Mouse (Mus musculus) G1E-ER4 (cell line): ENCODE results near the gene Hmga2. TPM values are rescaled to one million over a fixed set of nuclear protein-coding genes. Genes with fewer than 3 reads are reported as not detected.

Experiments used
- GATA1 ChIP-seq: IDR thresholded peaks from one replicate; pipeline ENCODE4 v1.8.0; 2012; ENCODE audit warnings: low read length, inconsistent platforms
- polyA plus RNA-seq: library from polyadenylated mRNA; stranded (reverse); fragments of >175 nt; gene quantifications from 2 replicates; pipeline ENCODE4 v1.2.3, GENCODE M21; 2012

Gene Hmga2
- polyA plus RNA-seq, 1 experiment = not detected

DNA sequence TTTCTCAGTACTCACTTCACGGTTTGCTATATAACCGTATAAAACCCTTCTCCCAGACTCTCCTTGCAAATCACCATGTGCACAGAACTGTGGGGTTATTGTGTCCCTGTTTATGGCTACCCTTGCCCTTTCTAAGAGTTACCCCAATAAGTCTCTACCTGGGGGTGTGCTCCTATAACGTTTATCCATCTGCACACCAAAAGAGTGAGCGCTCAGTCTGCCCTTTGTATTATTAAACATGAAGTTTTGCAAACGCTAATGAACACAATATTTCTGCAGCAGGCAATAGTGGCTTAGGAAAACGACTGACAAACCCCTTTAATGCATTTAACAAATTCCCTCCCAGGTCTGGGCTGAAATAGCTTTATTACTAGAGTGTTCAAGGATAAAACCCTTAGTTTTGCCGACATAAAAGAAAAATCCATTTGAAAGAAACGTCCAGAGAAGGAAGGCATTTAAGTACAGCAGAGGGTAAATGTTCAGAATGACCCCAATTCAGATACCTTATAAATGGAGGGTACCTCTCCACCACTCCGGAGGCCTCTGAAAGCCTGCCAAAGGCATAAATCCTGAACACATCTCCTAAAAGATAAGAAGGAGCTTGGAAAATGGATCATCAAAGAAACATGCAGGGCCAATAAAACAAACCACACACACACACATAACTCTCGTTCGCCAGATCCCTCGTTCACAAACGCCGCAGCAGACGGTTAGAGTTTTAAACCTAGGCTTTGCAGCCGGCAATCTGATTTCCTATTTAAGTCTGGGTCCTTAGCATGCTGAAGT is 57.3 kb downstream of the Hmga2 start:
- no peak for TF ChIP-seq GATA1

- TF ChIP-seq GATA1 = no peak
Observed at GRCm38 (mm10) chr10:120418211-120418610, 58.1 kb downstream of the Hmga2 start.

GRCm38 (mm10) chr10:120417488-120418118 is 58.7 kb downstream of the Hmga2 start:
- TF ChIP-seq GATA1 = no peak

- no peak for TF ChIP-seq GATA1
Observed at GRCm38 (mm10) chr10:120417116-120417487, 59.2 kb downstream of the Hmga2 start.

- no peak for TF ChIP-seq GATA1
Observed at GRCm38 (mm10) chr10:120416628-120417027, 59.6 kb downstream of the Hmga2 start.

DNA sequence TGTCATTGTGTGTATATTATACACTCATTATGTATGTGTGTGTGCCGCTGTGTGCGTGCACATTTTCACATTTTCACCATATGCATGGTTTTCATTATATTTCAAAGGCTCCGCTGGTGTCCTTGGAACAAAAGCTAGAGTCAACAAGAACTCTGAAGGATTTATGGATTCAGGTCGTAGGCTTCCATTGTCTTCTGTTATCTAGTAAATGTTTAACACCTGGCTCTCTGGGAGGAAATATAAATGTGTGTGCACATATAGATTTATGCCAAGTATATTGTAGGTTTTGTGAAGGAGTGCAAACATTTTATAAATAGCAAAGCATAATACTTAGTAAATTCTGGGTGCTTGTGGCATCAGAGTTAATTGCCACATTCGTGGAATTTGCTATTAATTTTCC is 64.1 kb downstream of the Hmga2 start:
- TF ChIP-seq GATA1 = no peak

DNA sequence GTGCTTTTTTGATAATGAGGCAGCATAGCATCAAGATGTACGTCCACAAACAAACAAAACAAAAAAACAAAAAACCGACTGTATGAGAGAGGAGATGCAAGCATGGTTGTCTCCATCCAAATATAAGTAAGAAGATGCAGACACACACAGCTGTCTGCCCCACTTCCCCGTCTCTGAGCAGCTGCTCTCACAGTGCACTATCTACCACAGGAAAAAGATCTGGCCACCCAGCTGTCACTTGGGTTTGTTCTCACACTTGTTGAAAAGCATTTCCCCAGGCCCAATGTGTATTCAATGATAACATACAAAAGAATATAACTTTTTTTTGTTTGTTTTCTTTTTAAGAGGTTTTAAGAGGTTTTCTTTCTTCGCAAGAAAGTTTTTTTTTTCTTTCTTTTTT is 65.3 kb downstream of the Hmga2 start:
- no peak for TF ChIP-seq GATA1

DNA sequence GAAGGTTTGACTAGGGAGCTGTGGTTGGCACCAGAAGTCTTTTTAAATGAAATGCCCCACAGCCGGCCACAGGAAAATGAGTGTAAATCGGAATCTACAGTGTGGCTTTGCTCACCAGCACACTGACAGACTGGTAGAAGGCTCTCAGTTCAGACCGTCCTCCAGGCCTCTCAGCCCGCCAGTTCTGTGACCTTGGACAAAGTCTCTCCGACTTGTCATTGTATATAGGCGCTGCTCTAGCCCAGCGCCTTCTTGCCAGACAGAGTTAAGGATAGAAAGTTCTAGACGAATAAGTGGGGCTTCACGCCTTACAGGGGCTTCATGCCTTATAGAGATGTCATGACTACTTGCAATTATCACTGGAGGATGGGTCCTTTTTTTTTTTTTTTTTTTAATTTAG is 67.1 kb downstream of the Hmga2 start:
- no peak for TF ChIP-seq GATA1

GRCm38 (mm10) chr10:120407230-120407629 is 69.0 kb downstream of the Hmga2 start:
- TF ChIP-seq GATA1 = no peak

DNA sequence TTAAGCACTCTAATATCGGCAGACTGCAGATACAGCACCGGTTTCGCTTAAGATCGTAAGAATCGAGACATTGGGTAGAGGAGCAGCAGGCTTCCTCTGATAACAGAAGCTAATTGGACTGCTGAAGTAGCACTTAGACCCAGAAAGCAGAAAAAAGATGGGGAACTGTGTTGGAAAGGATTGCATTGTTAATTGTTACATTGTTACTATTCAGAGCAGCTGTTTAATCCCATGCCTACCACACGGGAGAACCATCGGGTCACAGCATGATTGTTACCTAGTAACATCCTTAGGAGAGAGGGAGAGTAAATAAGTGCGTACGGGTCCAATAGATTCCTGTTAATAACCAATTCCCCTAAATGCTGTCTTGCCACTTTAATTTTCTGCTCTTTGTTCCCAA is 70.2 kb downstream of the Hmga2 start:
- TF ChIP-seq GATA1 = no peak

DNA sequence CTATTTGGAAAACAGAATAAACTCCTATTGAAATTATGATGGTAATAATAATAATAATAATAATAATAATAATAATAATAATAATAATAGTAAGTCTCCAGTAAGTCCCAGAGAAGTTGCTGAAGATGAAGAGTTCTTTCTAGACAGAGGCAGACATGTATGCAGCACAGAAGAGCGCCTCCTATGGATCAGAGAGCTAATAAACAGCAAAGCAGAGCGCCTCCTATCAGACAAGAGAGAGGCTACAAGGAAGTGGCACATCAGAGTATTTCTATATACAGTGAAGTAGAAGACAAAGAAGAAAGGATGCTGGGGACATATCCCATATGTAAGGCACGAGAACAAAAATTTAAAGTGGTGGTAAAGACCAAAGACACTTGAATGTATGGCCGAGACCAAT is 70.9 kb downstream of the Hmga2 start:
- TF ChIP-seq GATA1 = no peak

GRCm38 (mm10) chr10:120402966-120403365 is 73.3 kb downstream of the Hmga2 start:
- TF ChIP-seq GATA1 = no peak

DNA sequence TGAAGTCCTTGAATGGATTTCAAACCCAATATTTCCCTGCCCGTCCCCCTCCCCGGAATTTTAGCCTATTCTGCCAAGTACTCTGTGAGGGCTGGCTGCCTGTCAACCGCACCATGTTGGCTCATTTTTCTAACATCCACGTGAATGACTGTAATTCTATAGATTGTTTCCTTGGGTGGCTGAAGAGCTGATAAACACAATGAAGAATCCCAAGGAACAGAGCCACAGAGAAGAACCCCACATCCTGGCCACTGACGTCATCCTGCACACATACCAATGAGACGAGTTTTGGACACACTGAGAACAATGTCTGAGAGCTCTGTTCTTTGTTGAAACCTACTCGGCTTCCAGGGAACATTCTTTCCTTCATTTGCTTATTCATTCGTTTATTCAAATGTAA is 74.5 kb downstream of the Hmga2 start:
- no peak for TF ChIP-seq GATA1

DNA sequence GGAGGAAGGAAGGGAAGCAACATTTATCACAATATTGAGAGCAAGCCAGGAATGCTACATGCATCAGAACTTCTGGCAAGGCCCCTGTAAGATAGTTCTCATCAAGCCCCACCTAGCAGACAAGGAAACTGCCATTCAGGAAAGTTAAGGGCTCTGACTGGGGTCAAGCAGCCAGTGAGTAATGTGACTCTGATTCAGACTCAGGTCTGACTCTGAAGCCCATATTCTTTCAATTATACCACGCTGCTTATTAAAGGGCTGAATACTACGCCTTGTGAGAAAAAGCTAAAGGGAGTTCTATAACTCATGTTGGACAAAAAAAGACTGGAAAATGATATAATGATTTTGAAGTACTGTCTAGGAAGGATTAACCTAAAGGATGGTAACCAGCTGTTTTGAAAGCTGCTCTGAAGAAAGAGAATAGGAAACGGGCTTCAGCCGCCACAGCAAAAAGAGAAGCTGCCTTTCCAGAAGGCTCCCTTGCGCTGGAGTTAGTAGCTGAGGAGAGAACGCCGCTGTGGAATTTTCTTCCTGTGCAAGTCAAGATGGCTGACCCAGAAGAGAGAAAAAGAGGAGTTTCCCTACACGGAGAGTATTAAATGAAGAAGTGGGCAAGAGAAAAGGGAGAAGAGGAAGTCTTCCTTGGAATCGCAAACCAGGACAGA is 76.3 kb downstream of the Hmga2 start:
- TF ChIP-seq GATA1 = no peak

DNA sequence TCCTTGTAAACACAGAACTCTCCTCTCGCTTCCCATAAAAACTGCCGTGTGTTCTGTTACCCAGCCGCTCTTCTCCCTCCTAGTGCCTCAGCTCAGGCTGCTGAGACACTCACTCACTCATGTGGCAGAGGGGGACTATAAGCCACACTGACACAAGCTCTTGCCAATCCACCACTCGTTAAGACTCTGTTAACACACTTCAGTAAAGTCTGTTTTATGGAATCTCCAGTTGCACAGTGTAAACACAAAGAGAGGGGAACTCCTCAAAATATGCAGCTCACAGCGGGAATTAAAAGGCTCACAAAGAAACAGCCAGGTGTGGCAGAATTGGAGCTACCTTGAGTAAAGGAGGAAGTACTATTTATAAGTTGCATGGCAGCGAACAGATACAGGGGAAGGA is 77.5 kb downstream of the Hmga2 start:
- no peak for TF ChIP-seq GATA1

DNA sequence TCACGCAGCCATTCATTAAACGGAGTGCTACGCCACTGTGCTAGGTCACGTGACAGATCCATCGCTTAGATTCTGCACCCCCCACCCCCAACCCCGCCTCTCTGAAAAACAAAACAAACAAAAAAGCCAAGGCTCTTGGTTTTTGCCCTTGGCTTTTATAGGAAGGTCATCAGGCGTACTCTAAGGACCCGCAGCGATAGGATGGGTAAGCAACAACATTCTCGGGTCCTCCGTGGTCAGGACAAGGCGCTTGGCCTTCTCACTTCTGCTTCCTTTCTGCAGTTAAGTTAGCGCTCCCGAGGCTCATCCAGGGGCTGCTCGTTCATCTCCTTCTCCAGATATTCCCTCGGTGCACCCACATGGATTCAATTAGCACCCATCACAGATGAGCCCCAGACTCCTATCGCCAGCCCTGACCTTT is 79.0 kb downstream of the Hmga2 start:
- TF ChIP-seq GATA1 = no peak

DNA sequence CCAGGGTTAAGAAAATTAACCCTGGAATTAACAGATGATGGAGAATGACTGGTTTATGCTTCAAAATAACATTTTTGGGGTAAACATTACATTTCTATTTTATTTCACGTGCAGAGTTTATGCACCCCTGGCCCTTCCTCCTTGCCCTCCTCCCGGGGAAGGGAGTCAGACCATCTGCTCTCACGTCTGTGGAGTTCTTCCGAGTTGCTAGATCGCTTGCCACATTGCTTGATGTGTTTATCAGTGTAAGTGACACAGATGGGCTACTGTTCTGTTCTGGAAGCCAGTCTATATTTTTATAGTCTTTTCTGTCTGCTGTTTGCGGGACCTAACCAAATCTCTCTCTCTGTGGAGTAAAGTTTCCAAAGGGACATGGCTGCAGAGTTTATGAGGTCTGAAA is 80.7 kb downstream of the Hmga2 start:
- no peak for TF ChIP-seq GATA1

DNA sequence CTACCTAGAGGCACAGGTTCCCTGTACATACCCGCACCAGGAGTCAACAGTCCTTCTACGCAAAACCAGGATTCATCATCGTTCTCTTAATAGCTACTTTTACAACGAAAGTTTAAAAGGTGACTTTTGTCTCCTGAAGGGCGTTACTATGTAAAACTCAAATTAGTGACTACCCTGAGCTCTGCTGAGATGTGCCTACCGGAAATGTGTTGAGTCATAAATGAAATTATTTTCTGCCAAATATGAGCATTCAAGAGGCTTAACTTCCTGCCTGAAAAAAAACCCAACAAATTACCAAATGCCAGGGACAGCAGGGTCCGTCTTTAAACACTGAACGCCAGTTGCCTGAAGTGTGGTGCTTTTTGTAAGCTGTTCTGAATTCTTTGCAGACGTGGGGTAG is 81.5 kb downstream of the Hmga2 start:
- no peak for TF ChIP-seq GATA1
